Mouse (Mus musculus) hindbrain, embryonic 11.5 days (tissue): ENCODE results near the gene Ephx3. TPM values are rescaled to one million over a fixed set of nuclear protein-coding genes. Genes with fewer than 3 reads are reported as not detected.

ENCODE experiments used
- ATAC-seq: fragments of 200-750 bp; cut with Nextera tagmentation; 2 replicates; pipeline ENCODE4 v1.8.0; 2017; ENCODE audit warnings: mild to moderate bottlenecking, moderate TSS enrichment, moderate library complexity; ENCODE audit not compliant: low FRiP score
- DNase-seq: peaks from one replicate; pipeline ENCODE4 v3.0.0-alpha.2; 2015; ENCODE audit warnings: low spot score
- H3K27ac ChIP-seq: fragments of 300-500 bp; sonication (generic); 2 replicates; pipeline ENCODE4 v1.5.1; 2014; ENCODE audit warnings: mild to moderate bottlenecking, low read depth, low read length
- H3K27me3 ChIP-seq: fragments of 300-500 bp; sonication (generic); 2 replicates; pipeline ENCODE4 v1.6.1; 2014; ENCODE audit warnings: mild to moderate bottlenecking, low read length, moderate library complexity, mixed read lengths; ENCODE audit not compliant: control insufficient read depth, insufficient read depth
- H3K36me3 ChIP-seq: fragments of 300-500 bp; sonication (generic); 2 replicates; pipeline ENCODE4 v1.6.1; 2014; ENCODE audit warnings: mild to moderate bottlenecking, low read length, moderate library complexity, mixed read lengths; ENCODE audit not compliant: control insufficient read depth, insufficient read depth
- H3K4me1 ChIP-seq: fragments of 300-500 bp; sonication (generic); replicated peaks from 2 replicates; pipeline ENCODE4 v1.6.1; 2014; ENCODE audit warnings: low read length, mixed read lengths; ENCODE audit not compliant: control insufficient read depth, insufficient read depth
- H3K4me2 ChIP-seq: fragments of 300-500 bp; sonication (generic); replicated peaks from 2 replicates; pipeline ENCODE4 v1.6.1; 2014; ENCODE audit warnings: mild to moderate bottlenecking, low read depth, low read length
- H3K4me3 ChIP-seq: fragments of 300-500 bp; sonication (generic); 2 replicates; pipeline ENCODE4 v1.5.1; 2014; ENCODE audit warnings: low read depth, low read length
- H3K9ac ChIP-seq: fragments of 300-500 bp; sonication (generic); 2 replicates; pipeline ENCODE4 v1.6.1; 2014; ENCODE audit warnings: low read depth, low read length
- H3K9me3 ChIP-seq: fragments of 300-500 bp; sonication (generic); 2 replicates; pipeline ENCODE4 v1.6.1; 2016; ENCODE audit warnings: low read length; ENCODE audit not compliant: control insufficient read depth
- WGBS: fragments of 180-500 bp; shearing (Covaris S2); extraction: QIAGEN DNeasy Blood & Tissue Kit; methylation state at CpG from one replicate; pipeline ENCODE4 v1.1.7; 2014; 5-methylcytosine and 5-hydroxymethylcytosine counted together
- polyA plus RNA-seq: library from polyadenylated mRNA; unstranded; fragments of >200 nt; fragmentation: Nextera tagmentation; extraction: Ambion mirVana; gene quantifications from 2 replicates; pipeline ENCODE4 v1.2.1, GENCODE M21; 2014

Ephx3 gene
- polyA plus RNA-seq, 1 experiment from 2014 or later = 0.20 TPM

- WGBS = under 1% methylated on average over 22 of the region's 39 CpGs
- H3K4me3 ChIP-seq = peak within 1 kb of the TSS; percentile 74
- no peaks in the 10 kb centered on the region for H3K9me3 ChIP-seq
- no peaks in the 10 kb centered on the region; the same call in 1 of the 2 replicates for H3K27me3 ChIP-seq
- H3K27ac ChIP-seq = peak within 1 kb of the TSS; percentile 87
- DNase-seq = peak; percentile 88
- no peaks in the 10 kb centered on the region for H3K36me3 ChIP-seq
- H3K4me2 ChIP-seq = peak within 1 kb of the TSS; percentile 63
- peak; percentile 52 for ATAC-seq
- H3K9ac ChIP-seq = peak within 1 kb of the TSS; percentile 84
- peaks cover 15% of the 10 kb centered on the region for H3K4me1 ChIP-seq
These were observed 22.7 kb downstream of the Ephx3 start, which contains the start of gene Notch3 for GRCm38 (mm10) chr17:32166687-32167086. TSS of gene Notch3 (minus strand) at chr17:32166852.

- ATAC-seq (peak; percentile 84), DNase-seq (peak; percentile 94)
- H3K4me3 ChIP-seq = peak overlapping the region; percentile 74
- peak overlapping the region; percentile 84 for H3K9ac ChIP-seq
- H3K36me3 ChIP-seq = no peaks in the 10 kb centered on the region
- peaks cover 17% of the 10 kb centered on the region for H3K4me1 ChIP-seq
- peak overlapping the region; percentile 87 for H3K27ac ChIP-seq
- under 1% methylated on average over 17 of the region's 43 CpGs for WGBS
- H3K9me3 ChIP-seq = no peaks in the 10 kb centered on the region
- H3K4me2 ChIP-seq = peak overlapping the region; percentile 63
- no peaks in the 10 kb centered on the region; the same call in 1 of the 2 replicates for H3K27me3 ChIP-seq
These were observed 23.4 kb downstream of the Ephx3 start for GRCm38 (mm10) chr17:32165803-32166595.

GRCm38 (mm10) chr17:32165266-32165802 is 24.0 kb downstream of the Ephx3 start:
- H3K4me1 ChIP-seq = peaks cover 17% of the 10 kb centered on the region
- no peaks in the 10 kb centered on the region; the same call in 1 of the 2 replicates for H3K27me3 ChIP-seq
- H3K4me3 ChIP-seq = peak overlapping the region; percentile 74
- 7% methylated on average over 8 of the region's 9 CpGs for WGBS
- ATAC-seq = peak; percentile 80
- peak overlapping the region; percentile 63 for H3K4me2 ChIP-seq
- H3K36me3 ChIP-seq = no peaks in the 10 kb centered on the region
- DNase-seq = no peak
- H3K27ac ChIP-seq = peak overlapping the region; percentile 87
- H3K9me3 ChIP-seq = no peaks in the 10 kb centered on the region
- peak overlapping the region; percentile 84 for H3K9ac ChIP-seq

- ATAC-seq (no peak), DNase-seq (no peak)
- Histone ChIP-seq H3K4me3 (peak overlapping the region; percentile 74; the same call in 1 of the 2 replicates), H3K27ac (peak overlapping the region; percentile 87), H3K9ac (peak overlapping the region; percentile 36; the same call in 1 of the 2 replicates), H3K27me3 (no peaks in the 10 kb centered on the region; the same call in 1 of the 2 replicates), H3K4me1 (peaks cover 17% of the 10 kb centered on the region), H3K9me3 (no peaks in the 10 kb centered on the region), H3K4me2 (no peak overlapping the region), H3K36me3 (no peaks in the 10 kb centered on the region)
These were observed 24.6 kb downstream of the Ephx3 start for GRCm38 (mm10) chr17:32164780-32165179.

- WGBS = 69% methylated on average over 6 of the region's 6 CpGs
- peak overlapping the region; percentile 36 for H3K9ac ChIP-seq
- DNase-seq (no peak), ATAC-seq (no peak)
- no peak overlapping the region for H3K4me3 ChIP-seq
- peak overlapping the region; percentile 14 for H3K4me2 ChIP-seq
- no peaks in the 10 kb centered on the region for H3K36me3 ChIP-seq
- no peaks in the 10 kb centered on the region; the same call in 1 of the 2 replicates for H3K27me3 ChIP-seq
- H3K4me1 ChIP-seq = peaks cover 17% of the 10 kb centered on the region
- H3K9me3 ChIP-seq = no peaks in the 10 kb centered on the region
- peak overlapping the region; percentile 51; the same call in 1 of the 2 replicates for H3K27ac ChIP-seq
These were observed 25.3 kb downstream of the Ephx3 start for GRCm38 (mm10) chr17:32163910-32164650.

DNA sequence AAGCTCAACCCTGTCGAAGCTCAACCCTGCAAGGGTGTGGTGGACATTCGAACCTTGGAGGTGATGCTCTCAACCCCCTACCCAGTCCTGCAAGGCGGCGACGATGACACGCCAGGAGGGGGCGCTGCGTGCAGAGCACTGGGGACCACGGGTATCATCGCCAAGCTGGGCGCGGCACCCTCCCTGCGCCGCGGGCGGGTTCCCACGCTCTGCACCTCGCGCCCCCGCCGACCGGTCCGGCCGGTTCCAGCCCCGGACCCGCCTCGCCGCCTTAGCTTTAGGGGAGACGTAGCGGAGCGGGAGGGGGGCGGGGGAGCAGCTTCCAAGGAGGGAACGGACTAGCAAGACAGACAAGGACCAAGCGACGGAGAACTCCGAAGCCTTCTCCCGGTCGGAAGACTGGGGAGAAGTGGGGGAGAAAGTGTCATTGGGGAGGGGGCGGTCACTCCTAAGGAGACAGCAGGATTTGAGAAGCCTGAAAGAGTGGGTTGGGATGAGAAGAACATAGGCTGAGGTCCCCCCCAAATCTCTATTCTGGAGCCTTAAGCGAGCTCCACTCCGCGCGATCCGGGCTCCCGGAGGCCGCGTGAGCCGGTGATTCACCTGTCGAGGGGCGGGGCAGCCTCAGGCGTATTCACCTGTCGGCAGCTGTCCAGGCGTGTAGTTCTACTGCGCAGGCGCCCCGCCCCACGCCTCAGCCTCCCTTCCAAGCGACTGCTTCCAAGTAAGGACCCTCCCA is 27.1 kb downstream of the Ephx3 start:
- H3K36me3 ChIP-seq = no peaks in the 10 kb centered on the region
- ATAC-seq = peak; percentile 21; the same call in 1 of the 2 replicates

DNA sequence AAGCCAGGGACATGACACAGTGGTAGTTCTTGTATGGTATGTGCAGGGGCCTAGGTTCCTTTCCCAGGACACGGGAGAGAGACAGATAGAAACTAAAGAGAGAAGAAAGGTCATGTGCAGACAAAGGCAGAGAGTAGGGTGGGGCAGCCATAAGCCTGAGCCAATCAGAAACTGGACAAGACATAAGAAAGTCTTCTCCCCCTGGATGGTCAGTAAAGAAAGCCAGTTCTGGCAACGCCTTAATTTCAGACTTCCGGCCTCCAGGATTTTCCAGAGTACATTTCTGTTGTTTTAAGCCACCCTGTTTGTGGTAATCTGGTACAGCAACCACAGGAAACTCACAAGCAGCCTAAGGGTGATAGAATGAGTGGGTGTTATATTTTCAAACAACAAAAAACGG is 28.5 kb downstream of the Ephx3 start:
- Histone ChIP-seq H3K27me3 (no peaks in the 10 kb centered on the region; the same call in 1 of the 2 replicates), H3K9ac (no peak overlapping the region), H3K4me2 (no peak overlapping the region), H3K9me3 (no peaks in the 10 kb centered on the region), H3K4me3 (no peak overlapping the region), H3K27ac (no peak overlapping the region), H3K4me1 (peaks cover 14% of the 10 kb centered on the region), H3K36me3 (peaks cover 4% of the 10 kb centered on the region; the same call in 1 of the 2 replicates)
- no peak for ATAC-seq
- 80% methylated on average over 4 of the region's 4 CpGs for WGBS
- DNase-seq = no peak

More for the DNA sequence above, 27.1 kb downstream of the Ephx3 start:
- peaks cover 17% of the 10 kb centered on the region for H3K4me1 ChIP-seq
- H3K4me2 ChIP-seq = peak overlapping the region; percentile 77
- peak overlapping the region; percentile 45 for H3K4me3 ChIP-seq
- peak; percentile 90 for DNase-seq
- 2% methylated on average over 53 of the region's 58 CpGs for WGBS
- H3K9me3 ChIP-seq = no peaks in the 10 kb centered on the region
- no peak overlapping the region for H3K27ac ChIP-seq
- no peaks in the 10 kb centered on the region; the same call in 1 of the 2 replicates for H3K27me3 ChIP-seq
- peak overlapping the region; percentile 54 for H3K9ac ChIP-seq

DNA sequence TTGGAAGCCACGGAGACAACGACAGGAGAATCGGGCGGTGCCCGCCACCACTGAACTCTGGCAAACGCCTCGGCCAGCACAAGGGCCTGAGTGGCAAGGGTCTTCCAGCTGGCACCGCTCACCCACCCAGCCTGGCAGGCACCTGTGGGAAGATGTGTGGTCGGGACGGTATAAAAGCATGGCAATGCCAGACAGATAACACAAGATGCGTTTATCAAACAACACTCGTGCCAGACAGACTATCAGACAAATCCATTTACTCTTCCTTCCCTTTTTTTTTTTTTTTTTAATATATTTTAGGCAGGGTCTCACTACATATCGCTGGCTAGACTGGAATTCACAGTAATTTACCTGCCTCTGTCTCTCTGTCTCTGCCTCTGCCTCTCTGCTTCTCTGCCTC is 30.5 kb downstream of the Ephx3 start:
- 92% methylated on average over 13 of the region's 13 CpGs for WGBS
- no peak overlapping the region for H3K4me3 ChIP-seq
- no peaks in the 10 kb centered on the region for H3K9me3 ChIP-seq
- H3K27me3 ChIP-seq = no peaks in the 10 kb centered on the region; the same call in 1 of the 2 replicates
- H3K4me1 ChIP-seq = peaks cover 4% of the 10 kb centered on the region
- H3K9ac ChIP-seq = no peak overlapping the region
- H3K4me2 ChIP-seq = no peak overlapping the region
- DNase-seq (no peak), ATAC-seq (no peak)
- H3K36me3 ChIP-seq = peaks cover 6% of the 10 kb centered on the region; the same call in 1 of the 2 replicates
- no peak overlapping the region for H3K27ac ChIP-seq
